Mouse (Mus musculus) A20 (cell line): ENCODE measurements around the gene Luzp4.
"Not testable (repeated sequence)": the region's sequence is repeated elsewhere in the genome, so short reads cannot be mapped to it uniquely, and the experiment has no call there.

Experiments used
- DNase-seq: peaks from one replicate; pipeline ENCODE4 v3.0.0-alpha.2; 2011; ENCODE audit warnings: low read depth, low spot score

Gene Luzp4

DNA sequence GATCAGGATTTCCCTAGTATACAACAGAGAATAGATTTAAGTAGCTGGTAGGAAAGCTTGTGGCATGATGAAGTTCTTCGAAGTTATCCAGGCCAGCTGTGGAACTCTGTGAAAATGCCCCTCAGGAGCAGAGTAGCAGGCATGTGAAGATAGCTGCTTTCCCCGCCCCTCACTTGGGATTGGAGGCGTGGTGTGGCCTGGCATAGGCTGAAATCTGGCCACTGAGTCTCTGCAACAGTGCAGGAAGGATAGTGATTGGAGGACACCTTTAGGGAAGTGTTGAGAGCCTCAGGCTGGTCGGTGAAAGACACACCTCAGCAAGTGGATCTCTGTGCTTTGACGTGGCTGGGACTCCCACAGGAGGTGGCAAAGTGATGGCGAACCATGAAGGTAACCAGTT lies at the start of gene Luzp4:
Luzp4 (plus strand) TSS at position 301 of the 400 bp plus-strand sequence.
- DNase-seq: not testable (repeated sequence)

DNA sequence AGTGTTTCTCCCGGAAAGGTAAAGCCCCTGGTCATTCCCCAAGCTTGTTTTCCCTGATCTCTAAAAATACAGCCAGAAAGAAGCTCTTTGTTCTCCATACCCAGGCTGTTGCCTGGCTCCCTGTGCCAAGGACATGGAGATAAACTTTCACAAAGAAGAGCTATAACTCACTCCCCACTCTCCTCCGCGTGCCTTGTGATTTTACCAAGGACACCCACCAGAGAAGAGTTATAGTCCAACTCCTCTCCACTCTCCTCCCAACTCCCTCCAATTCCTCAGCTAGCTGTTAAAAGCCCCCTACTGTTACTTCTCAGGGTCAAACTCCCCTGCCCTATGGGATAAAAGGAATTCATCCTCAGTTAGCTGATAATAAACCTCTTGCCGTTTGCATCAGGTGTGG lies 15.6 kb upstream of the Luzp4 start:
- not testable (repeated sequence) for DNase-seq
